Mouse (Mus musculus) yolk sac, embryonic 10.5 days (tissue): Measurements from ENCODE around the gene Gjd3.
A peak's percentile ranks its signal among the peaks of the same experiment; 100 is the strongest.

Experiments
- DNase-seq: peaks from one replicate; pipeline ENCODE4 v3.0.0-alpha.2; 2017; ENCODE audit warnings: low spot score

Gjd3 gene

GRCm38 (mm10) chr11:98962421-98963095 is 20.3 kb downstream of the Gjd3 start:
- DNase-seq, result peak; percentile 87

GRCm38 (mm10) chr11:98961766-98962165 is 21.1 kb downstream of the Gjd3 start:
- no peak for DNase-seq

GRCm38 (mm10) chr11:98961051-98961592 is 21.7 kb downstream of the Gjd3 start:
- no peak for DNase-seq

DNA sequence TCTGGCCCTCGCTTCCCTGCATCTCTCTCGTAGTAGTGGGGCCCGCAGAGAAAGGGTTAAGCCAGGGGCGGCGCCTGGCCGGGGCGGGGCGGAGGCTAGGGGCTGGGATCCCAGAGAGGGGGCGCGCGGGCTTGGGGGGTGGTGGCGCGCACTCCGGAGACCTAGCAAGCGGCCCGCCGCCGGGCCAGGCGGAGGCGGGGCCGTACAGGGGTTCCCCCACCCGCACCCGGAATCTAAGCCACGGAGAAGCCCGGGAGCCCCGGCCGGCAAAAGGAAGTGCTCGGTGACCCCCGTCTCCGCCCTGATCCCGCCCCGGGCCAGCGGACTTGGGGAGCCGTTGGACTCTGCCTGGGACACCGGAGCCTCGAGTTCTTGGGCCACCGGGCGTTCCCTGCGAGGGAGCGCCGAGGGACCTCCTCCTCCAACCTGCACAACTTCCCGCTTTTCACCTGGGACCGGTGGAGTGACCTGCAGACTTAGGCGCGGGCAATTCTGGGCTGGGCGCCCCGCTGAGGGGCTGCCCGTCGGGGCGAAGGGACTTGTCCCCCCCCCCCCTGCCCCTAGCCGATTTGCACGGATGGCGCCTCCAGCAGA is 22.4 kb downstream of the Gjd3 start:
- peak; percentile 88 for DNase-seq

DNA sequence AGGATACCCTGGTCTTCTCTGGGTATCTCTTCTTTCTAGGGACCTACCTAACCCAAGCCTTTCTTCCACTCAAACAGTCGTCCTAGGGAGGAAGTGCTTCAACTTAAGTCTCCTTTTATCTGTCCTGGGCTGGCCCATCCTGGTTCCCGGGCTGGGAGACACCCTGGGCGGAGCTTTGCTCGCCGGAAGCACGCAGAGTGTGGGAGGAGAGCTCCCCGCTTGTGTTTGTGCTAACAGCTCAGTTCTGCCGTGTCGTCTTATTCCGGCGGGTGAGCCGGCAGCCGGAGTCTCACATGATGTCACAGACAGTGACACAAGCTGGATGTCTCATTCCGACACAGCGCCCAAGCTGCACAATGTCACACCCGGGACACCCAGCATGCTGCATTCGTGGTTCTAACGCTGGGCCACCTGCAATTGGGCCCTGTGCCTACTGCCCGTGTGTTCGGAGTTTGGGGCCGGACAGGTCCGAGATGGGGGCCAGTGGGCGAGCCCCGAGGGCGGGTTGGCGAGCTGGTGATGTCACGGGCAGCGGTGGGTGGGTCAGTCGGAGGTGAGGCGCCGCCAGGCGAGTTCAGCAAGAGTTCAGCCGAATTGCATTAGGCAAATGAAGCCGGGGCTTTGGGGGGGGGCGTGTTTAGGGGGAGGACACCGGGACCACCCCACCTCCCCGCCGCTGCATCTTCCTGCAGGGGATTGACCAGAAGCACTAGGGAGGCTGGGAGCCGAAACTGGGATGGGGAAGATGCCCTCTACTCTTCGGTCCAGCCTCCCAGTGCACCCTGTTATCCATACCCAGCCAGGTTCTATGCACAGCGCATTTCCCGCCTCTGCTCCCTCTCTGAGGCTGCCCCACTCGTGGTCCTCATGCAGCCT is 23.1 kb downstream of the Gjd3 start:
- peak; percentile 91 for DNase-seq

DNA sequence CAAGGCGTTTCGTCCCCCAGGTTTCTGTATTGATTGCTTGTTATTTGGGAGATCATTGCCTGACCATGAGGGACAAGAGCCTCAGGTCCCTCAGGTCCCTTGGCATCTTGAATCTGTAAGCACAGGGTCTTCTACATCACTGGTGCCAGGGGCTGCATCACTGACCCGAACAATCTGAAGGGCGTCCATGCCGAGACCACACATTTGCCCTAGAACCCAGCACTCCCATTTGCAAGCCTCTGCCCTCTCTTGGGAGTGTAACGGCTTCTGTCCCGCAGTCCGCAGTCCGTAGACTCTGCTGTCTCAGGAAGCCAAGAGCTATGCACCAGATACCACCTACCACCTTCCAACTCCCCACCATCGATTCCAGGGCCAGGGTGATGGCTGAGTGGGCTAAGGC is 26.5 kb downstream of the Gjd3 start:
- DNase-seq, result no peak

GRCm38 (mm10) chr11:98955707-98956235 is 27.0 kb downstream of the Gjd3 start:
- no peak for DNase-seq

DNA sequence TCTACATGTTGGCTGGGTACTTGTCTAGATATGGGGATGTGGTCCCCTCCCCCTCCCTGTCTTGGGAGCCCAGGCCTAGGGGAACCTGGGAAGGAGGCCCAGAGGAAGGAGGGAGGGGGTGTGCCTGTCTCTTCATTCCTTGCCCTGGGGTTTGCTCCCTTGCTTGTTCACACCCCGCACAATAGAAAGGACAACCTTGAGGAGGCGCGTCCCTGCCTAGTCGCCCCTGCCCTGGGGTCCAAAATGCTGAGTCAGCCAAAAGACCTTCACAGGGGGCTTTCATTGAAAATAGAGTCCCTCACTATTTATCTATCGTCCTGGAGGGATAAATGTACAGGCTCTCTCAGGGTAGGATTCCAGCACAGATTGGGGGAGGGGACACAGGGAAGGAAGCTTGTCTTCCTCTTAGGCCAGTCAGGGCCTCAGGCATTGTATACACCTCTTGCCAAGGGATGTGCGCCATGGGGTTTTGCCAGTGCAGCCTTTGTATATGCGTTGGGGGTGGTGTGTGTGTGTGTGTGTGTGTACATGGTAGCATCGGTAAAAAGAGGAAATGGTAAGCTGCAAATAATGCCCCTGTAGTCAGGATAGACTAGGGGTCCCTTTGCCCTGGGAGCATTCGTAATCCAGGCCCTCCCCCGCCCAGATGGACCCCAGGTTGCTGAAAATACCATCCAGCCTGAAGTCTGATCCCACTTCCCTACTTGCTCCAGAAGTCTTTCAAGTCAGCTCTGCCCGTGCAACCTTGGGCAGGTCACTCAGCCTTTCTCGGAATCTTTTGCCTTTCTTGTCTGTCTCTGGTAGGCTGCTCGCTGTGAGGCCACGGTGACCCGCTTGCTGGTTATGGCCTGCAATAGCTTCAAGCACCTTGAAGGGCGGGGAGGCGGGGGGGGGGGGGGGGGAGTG is 27.8 kb downstream of the Gjd3 start:
- no peak for DNase-seq

DNA sequence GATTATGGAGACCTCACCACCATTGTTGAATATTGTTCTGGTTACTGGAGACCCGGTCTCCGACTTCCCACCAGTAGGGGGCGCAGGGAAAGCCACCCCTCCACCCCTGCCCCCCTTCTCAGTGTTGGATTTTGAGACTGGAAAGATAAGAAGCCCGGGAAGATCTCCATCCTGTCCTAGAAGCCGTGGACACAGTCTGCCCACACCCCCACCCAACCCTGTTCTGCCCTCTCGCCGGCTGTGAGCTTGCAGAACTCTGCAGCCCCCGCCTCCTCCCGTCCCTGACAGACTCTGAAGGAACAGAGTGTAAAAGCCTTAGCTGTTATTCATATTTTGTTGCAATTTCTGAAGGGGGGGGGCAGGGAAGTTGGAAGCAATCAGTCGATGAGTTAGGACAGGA is 28.4 kb downstream of the Gjd3 start:
- DNase-seq, result peak; percentile 87

- no peak for DNase-seq
These were observed 28.9 kb downstream of the Gjd3 start for GRCm38 (mm10) chr11:98953835-98954320.

GRCm38 (mm10) chr11:98953361-98953760 is 29.5 kb downstream of the Gjd3 start:
- peak; percentile 91 for DNase-seq

- DNase-seq, result no peak
These were observed 30.1 kb downstream of the Gjd3 start for GRCm38 (mm10) chr11:98952736-98953135.

GRCm38 (mm10) chr11:98952111-98952510 is 30.7 kb downstream of the Gjd3 start:
- no peak for DNase-seq

DNA sequence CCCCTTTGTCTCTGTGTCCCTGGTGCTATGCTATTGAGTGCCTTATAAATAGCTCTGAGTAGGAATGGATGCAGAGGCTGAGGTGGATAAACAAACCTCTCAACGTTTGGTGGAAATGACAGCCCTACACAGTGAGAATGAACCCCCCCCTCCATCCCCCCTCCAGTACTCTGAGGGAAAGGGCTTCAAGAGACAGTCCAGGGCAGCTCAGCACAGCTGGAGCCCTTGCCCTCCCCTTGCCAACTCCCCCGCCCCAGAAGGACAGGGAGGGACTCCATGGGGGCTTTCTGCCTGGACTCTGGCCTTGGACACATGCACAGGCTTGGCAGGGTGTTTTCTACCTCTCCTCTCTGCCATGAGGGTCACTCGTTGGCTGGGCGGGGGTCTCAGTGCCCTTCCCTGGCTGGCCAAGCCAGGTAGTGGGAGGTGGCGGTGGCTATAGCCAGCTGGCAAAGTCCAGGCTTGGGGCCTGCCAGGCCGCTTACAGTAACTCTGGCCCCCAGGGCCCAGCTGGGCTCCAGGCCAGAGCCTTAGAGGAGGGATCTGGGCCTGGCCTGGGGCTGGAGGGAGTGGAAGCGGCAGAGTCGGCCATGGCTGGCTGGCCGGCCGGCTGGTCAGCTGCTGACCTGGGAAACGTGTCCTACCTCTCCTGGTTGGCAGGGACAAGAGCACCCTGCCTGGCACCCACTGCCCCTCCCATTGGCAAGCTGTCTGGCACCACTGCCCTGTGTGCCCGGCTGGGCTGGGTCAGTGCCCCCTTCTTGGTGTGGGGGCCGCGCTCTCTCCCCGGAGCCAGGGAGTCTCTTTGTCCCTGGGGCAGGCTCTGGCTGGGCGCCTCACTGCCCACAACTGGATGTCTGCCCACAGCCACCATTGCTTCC is 31.6 kb downstream of the Gjd3 start:
- no peak for DNase-seq

GRCm38 (mm10) chr11:98950484-98950883 is 32.3 kb downstream of the Gjd3 start:
- DNase-seq, result no peak

GRCm38 (mm10) chr11:98949958-98950460 is 32.8 kb downstream of the Gjd3 start:
- DNase-seq, result no peak

- no peak for DNase-seq
These were observed 33.4 kb downstream of the Gjd3 start for GRCm38 (mm10) chr11:98949242-98949957.

- no peak for DNase-seq
These were observed 34.7 kb downstream of the Gjd3 start for GRCm38 (mm10) chr11:98947969-98948569.

GRCm38 (mm10) chr11:98945605-98945977 is 37.2 kb downstream of the Gjd3 start:
- peak; percentile 78 for DNase-seq
